Mouse (Mus musculus): ENCODE measurements around the gene Gm45208. TPM values are rescaled to one million over a fixed set of nuclear protein-coding genes. Genes with fewer than 3 reads are reported as not detected.

Gene Gm45208
- polyA plus RNA-seq, 1 experiment: 0.22 TPM

DNA sequence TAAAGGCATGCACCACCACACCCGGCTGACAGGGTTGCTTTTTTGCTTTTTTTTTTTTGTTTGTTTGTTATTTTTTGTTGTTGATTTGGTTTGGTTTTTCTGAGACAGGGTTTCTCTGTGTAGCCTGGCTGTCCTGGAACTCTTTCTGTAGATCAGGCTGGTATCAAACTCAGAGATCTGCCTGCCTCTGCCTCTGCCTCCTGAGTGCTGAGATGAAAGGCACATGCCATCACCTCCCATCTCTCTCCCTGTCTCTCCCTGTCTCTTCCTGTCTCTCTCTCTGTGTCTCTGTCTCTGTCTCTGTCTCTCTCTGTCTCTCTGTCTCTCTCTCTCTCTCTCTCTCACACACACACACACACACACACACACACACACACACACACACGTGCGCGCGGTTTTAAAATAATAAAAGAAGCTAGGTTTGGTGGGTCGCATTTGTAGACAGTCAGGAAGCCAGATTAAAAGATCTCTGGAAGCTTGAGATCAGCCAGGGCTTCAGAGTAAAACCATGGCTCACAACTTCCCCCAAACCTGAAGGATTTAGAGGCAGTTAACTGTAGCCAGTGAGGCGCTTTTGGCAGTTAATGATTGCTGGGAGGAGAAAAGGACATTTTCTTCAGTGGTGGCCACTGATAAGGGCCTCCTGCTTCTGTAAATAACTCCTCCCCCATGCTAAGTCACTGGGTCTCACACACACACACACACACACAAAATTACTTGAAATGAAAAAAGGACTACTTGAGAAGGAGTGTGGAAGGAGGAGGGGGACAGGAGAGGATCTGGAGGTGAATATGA, 56.6 kb downstream of the Gm45208 start:
- Histone ChIP-seq H3ac (ENCODE audit: control insufficient read depth, insufficient read length, low read depth) (no peak overlapping the region), H3K79me3 (ENCODE audit: low read depth) (no peaks in the 10 kb centered on the region), H3K4me3 (ENCODE audit: insufficient read depth, poor library complexity, severe bottlenecking) (no peak overlapping the region), H3K36me3 (ENCODE audit: control insufficient read depth, insufficient read depth) (peaks cover 4% of the 10 kb centered on the region), H3K79me2 (ENCODE audit: control insufficient read depth, insufficient read depth) (no peaks in the 10 kb centered on the region), H3K27me3 (ENCODE audit: control insufficient read depth, insufficient read depth, insufficient read length) (no peaks in the 10 kb centered on the region)
- TF ChIP-seq MAX (IDR thresholded peaks at IDR 0.05) (no peak), CTCF (IDR thresholded peaks at IDR 0.05; ENCODE audit: control insufficient read depth, insufficient read depth, insufficient read length) (no peak), FOSL1 (IDR thresholded peaks at IDR 0.05; ENCODE audit: insufficient read depth, low read length, poor library complexity, severe bottlenecking) (no peak), MYOD1 (IDR thresholded peaks at IDR 0.05; ENCODE audit: control insufficient read depth, insufficient read length, low read depth) (no peak), CEBPB (IDR thresholded peaks at IDR 0.05; ENCODE audit: low read depth) (no peak), MYOG (IDR thresholded peaks at IDR 0.05; ENCODE audit: control insufficient read depth, extremely low read depth, insufficient read length) (no peak), USF1 (IDR thresholded peaks at IDR 0.05; ENCODE audit: low read depth) (no peak)

- Histone ChIP-seq H3K4me3 (ENCODE audit: insufficient read depth, poor library complexity, severe bottlenecking) (no peak overlapping the region), H3K36me3 (ENCODE audit: control insufficient read depth, insufficient read depth) (no peaks in the 10 kb centered on the region), H3K27me3 (ENCODE audit: control insufficient read depth, insufficient read depth, insufficient read length) (no peaks in the 10 kb centered on the region), H3K79me3 (ENCODE audit: low read depth) (no peaks in the 10 kb centered on the region), H3K79me2 (ENCODE audit: control insufficient read depth, insufficient read depth) (no peaks in the 10 kb centered on the region), H3ac (ENCODE audit: control insufficient read depth, insufficient read length, low read depth) (no peak overlapping the region)
- TF ChIP-seq CTCF (IDR thresholded peaks at IDR 0.05; ENCODE audit: control insufficient read depth, insufficient read depth, insufficient read length): no peak
- TF ChIP-seq MYOD1 (IDR thresholded peaks at IDR 0.05; ENCODE audit: control insufficient read depth, insufficient read length, low read depth): no peak
- no peak for TF ChIP-seq CEBPB (IDR thresholded peaks at IDR 0.05; ENCODE audit: low read depth)
- TF ChIP-seq MAX (IDR thresholded peaks at IDR 0.05): no peak
- no peak for TF ChIP-seq MYOG (IDR thresholded peaks at IDR 0.05; ENCODE audit: control insufficient read depth, extremely low read depth, insufficient read length)
Observed at GRCm38 (mm10) chrX:7779294-7779693, 57.2 kb downstream of the Gm45208 start.

Other genes with a start within 250 kb of the Gm45208 start
- gene Foxp3, start 148.6 kb upstream of the Gm45208 start, polyA plus RNA-seq (2012; fragmentation: generic; extraction: Trizol): 0.11 TPM
- gene Ppp1r3f, start 148.0 kb upstream of the Gm45208 start, polyA plus RNA-seq (2012; fragmentation: generic; extraction: Trizol): 3.3 TPM
- gene Ccdc22, start 116.7 kb upstream of the Gm45208 start, polyA plus RNA-seq (2012; fragmentation: generic; extraction: Trizol): 38.0 TPM
- gene Cacna1f, start 115.2 kb upstream of the Gm45208 start, polyA plus RNA-seq (2012; fragmentation: generic; extraction: Trizol): not detected
- 0.75 TPM for gene Syp, start 83.8 kb upstream of the Gm45208 start, polyA plus RNA-seq (2012; fragmentation: generic; extraction: Trizol)
- gene Prickle3, start 65.0 kb upstream of the Gm45208 start, polyA plus RNA-seq (2012; fragmentation: generic; extraction: Trizol): 3.0 TPM
- 549 TPM for gene Plp2, start 50.9 kb upstream of the Gm45208 start, polyA plus RNA-seq (2012; fragmentation: generic; extraction: Trizol)
- 0.08 TPM for gene Magix, start 41.0 kb upstream of the Gm45208 start, polyA plus RNA-seq (2012; fragmentation: generic; extraction: Trizol)
- 15.7 TPM for gene Gpkow, start 25.1 kb upstream of the Gm45208 start, polyA plus RNA-seq (2012; fragmentation: generic; extraction: Trizol)
- 18.4 TPM for gene Wdr45, start 7.9 kb upstream of the Gm45208 start, polyA plus RNA-seq (2012; fragmentation: generic; extraction: Trizol)
- 93.9 TPM for gene Praf2, start 6.2 kb downstream of the Gm45208 start, polyA plus RNA-seq (2012; fragmentation: generic; extraction: Trizol)
- 9.4 TPM for gene Ccdc120, start 28.7 kb downstream of the Gm45208 start, polyA plus RNA-seq (2012; fragmentation: generic; extraction: Trizol)
- gene Tfe3, start 40.3 kb downstream of the Gm45208 start, polyA plus RNA-seq (2012; fragmentation: generic; extraction: Trizol): 46.7 TPM
- 17.9 TPM for gene Gripap1, start 67.5 kb downstream of the Gm45208 start, polyA plus RNA-seq (2012; fragmentation: generic; extraction: Trizol)
- gene Kcnd1, start 100.0 kb downstream of the Gm45208 start, polyA plus RNA-seq (2012; fragmentation: generic; extraction: Trizol): 0.11 TPM
- gene Otud5, start 119.1 kb downstream of the Gm45208 start, polyA plus RNA-seq (2012; fragmentation: generic; extraction: Trizol): 32.0 TPM
- 2.4 TPM for gene Pim2, start 156.0 kb downstream of the Gm45208 start, polyA plus RNA-seq (2012; fragmentation: generic; extraction: Trizol)
- gene Slc35a2, start 161.8 kb downstream of the Gm45208 start, polyA plus RNA-seq (2012; fragmentation: generic; extraction: Trizol): 20.6 TPM
- 79.2 TPM for gene Pqbp1, start 177.0 kb downstream of the Gm45208 start, polyA plus RNA-seq (2012; fragmentation: generic; extraction: Trizol)
- gene Timm17b, start 177.1 kb downstream of the Gm45208 start, polyA plus RNA-seq (2012; fragmentation: generic; extraction: Trizol): 43.1 TPM
- gene Gm10491, start 185.6 kb downstream of the Gm45208 start, polyA plus RNA-seq (2012; fragmentation: generic; extraction: Trizol): not detected
- gene Gm10490, start 187.3 kb downstream of the Gm45208 start, polyA plus RNA-seq (2012; fragmentation: generic; extraction: Trizol): 0.27 TPM
- gene Pcsk1n, start 197.6 kb downstream of the Gm45208 start, polyA plus RNA-seq (2012; fragmentation: generic; extraction: Trizol): not detected
- not detected for gene Eras, start 206.4 kb downstream of the Gm45208 start, polyA plus RNA-seq (2012; fragmentation: generic; extraction: Trizol)
- gene Hdac6, start 225.6 kb downstream of the Gm45208 start, polyA plus RNA-seq (2012; fragmentation: generic; extraction: Trizol): 19.0 TPM